Comparison of ENCODE assay signal across 8 mouse cellular contexts in genomic region chr9:37145151-37145615, GRCm38 (mm10). TPM values are rescaled to one million over a fixed set of nuclear protein-coding genes. Genes with fewer than 3 reads are reported as not detected.
DNase-seq lines count a peak whose midpoint lies in the region; ATAC-seq and TF ChIP-seq lines count a peak whose summit lies in the region.

No protein-coding gene starts in this region.

- TF ChIP-seq POLR2A in limb, embryonic 14.5 days (IDR thresholded peaks at IDR 0.05; ENCODE audit: borderline replicate concordance, extremely low read depth, insufficient read depth, insufficient read length): no peak

- peak overlapping the region; percentile 90 for H3K4me2 ChIP-seq in embryonic facial prominence, embryonic 13.5 days
- peak overlapping the region; percentile 89 for H3K4me2 ChIP-seq in limb, embryonic 14.5 days (replicated peaks; ENCODE audit: low read depth, low read length, severe bottlenecking)
- H3K4me2 ChIP-seq in midbrain, embryonic 14.5 days (ENCODE audit: low read length): peak overlapping the region; percentile 92

- peaks cover 54% of the 10 kb centered on the region for H3K4me1 ChIP-seq in embryonic facial prominence, embryonic 13.5 days
- H3K4me1 ChIP-seq in limb, embryonic 14.5 days (ENCODE audit: control insufficient read depth, insufficient read depth, low read length): peaks cover 45% of the 10 kb centered on the region
- H3K4me1 ChIP-seq in midbrain, embryonic 14.5 days (ENCODE audit: control insufficient read depth, insufficient read depth, low read length): peaks cover 49% of the 10 kb centered on the region

- H3K9ac ChIP-seq in embryonic facial prominence, embryonic 13.5 days: peak overlapping the region; percentile 91
- peak overlapping the region; percentile 83 for H3K9ac ChIP-seq in limb, embryonic 14.5 days (ENCODE audit: low read depth, low read length, severe bottlenecking)
- peak overlapping the region; percentile 95 for H3K9ac ChIP-seq in midbrain, embryonic 14.5 days (replicated peaks; ENCODE audit: low read length)

- H3K36me3 ChIP-seq in embryonic facial prominence, embryonic 13.5 days: no peaks in the 10 kb centered on the region
- no peaks in the 10 kb centered on the region for H3K36me3 ChIP-seq in limb, embryonic 14.5 days (ENCODE audit: control insufficient read depth, insufficient read depth, low read length)
- no peaks in the 10 kb centered on the region for H3K36me3 ChIP-seq in midbrain, embryonic 14.5 days (ENCODE audit: control insufficient read depth, insufficient read depth, low read length)

- no peaks in the 10 kb centered on the region for H3K9me3 ChIP-seq in embryonic facial prominence, embryonic 13.5 days
- H3K9me3 ChIP-seq in limb, embryonic 14.5 days (ENCODE audit: control insufficient read depth, low read length): no peaks in the 10 kb centered on the region
- H3K9me3 ChIP-seq in midbrain, embryonic 14.5 days (ENCODE audit: control insufficient read depth, low read length): no peaks in the 10 kb centered on the region

- H3K27ac ChIP-seq in embryonic facial prominence, embryonic 13.5 days: peak overlapping the region; percentile 97
- H3K27ac ChIP-seq in limb, embryonic 14.5 days (replicated peaks; ENCODE audit: low read depth, low read length): peak overlapping the region; percentile 90; the same call in 1 of the 2 replicates
- H3K27ac ChIP-seq in midbrain, embryonic 14.5 days (replicated peaks; ENCODE audit: low read depth, low read length): peak overlapping the region; percentile 99

- 1% methylated on average over 26 of the region's 26 CpGs for WGBS in embryonic facial prominence, embryonic 13.5 days
- WGBS in limb, embryonic 14.5 days: 4% methylated on average over 26 of the region's 26 CpGs
- under 1% methylated on average over 26 of the region's 26 CpGs for WGBS in midbrain, embryonic 14.5 days

- peak overlapping the region; percentile 77 for H3K4me3 ChIP-seq in embryonic facial prominence, embryonic 13.5 days
- H3K4me3 ChIP-seq in limb, embryonic 14.5 days (replicated peaks; ENCODE audit: low read length): peak overlapping the region; percentile 69
- H3K4me3 ChIP-seq in midbrain, embryonic 14.5 days (replicated peaks; ENCODE audit: low read depth, low read length): peak overlapping the region; percentile 81

- ATAC-seq in CD4-positive, CD25-positive, alpha-beta regulatory T cell, adult 4 months: no peak
- ATAC-seq in embryonic facial prominence, embryonic 13.5 days (ENCODE audit: insufficient number of reproducible peaks, insufficient read depth, low FRiP score, low TSS enrichment, low read depth): no peak
- peak; percentile 51 to 54; a peak in 3 of 4 replicates for ATAC-seq in hematopoietic stem cell, adult 5-6 weeks (replicated peaks in 1 of 2; ENCODE audit: insufficient read depth in 1 of 2, low FRiP score in 2 of 2, low TSS enrichment in 1 of 2, low read depth in 1 of 2, poor library complexity in 2 of 2, severe bottlenecking in 2 of 2)
- no peak for ATAC-seq in limb, embryonic 14.5 days (ENCODE audit: low FRiP score, low read depth)
- no peak for ATAC-seq in midbrain, embryonic 14.5 days (ENCODE audit: low FRiP score, low TSS enrichment)

- peak; percentile 6 for DNase-seq in CD4-positive, CD25-positive, alpha-beta regulatory T cell, adult 2 months (ENCODE audit: low read depth, low spot score)
- peak; percentile 44 for DNase-seq in Muller cell, postnatal 12 days (ENCODE audit: inconsistent ontology term)
- DNase-seq in limb, embryonic 14.5 days (ENCODE audit: low spot score): no peak
- DNase-seq in midbrain, embryonic 14.5 days: peak; percentile 63
- DNase-seq in spleen, postnatal 4 days (ENCODE audit: low spot score in 2 of 2): no peak

- peaks cover 55% of the 10 kb centered on the region for H3K27me3 ChIP-seq in embryonic facial prominence, embryonic 13.5 days
- H3K27me3 ChIP-seq in limb, embryonic 14.5 days (ENCODE audit: control insufficient read depth, insufficient read depth, low read length): peaks cover 35% of the 10 kb centered on the region
- no peaks in the 10 kb centered on the region for H3K27me3 ChIP-seq in midbrain, embryonic 14.5 days (ENCODE audit: control insufficient read depth, insufficient read depth, low read length)

RNA-seq across cellular contexts. Expression of gene Pknox2, which starts 2.0 kb away (rescaled TPM):
- polyA plus RNA-seq in CD4-positive, CD25-positive, alpha-beta regulatory T cell, adult 4 months (2017; shearing (Covaris generic)): not detected
- 10.9 and 11.3 TPM in 2 replicates for polyA plus RNA-seq in embryonic facial prominence, embryonic 13.5 days (2015; fragmentation: Nextera tagmentation; extraction: Ambion mirVana)
- 0.25 TPM in 1 of 2 replicates, not detected in the other for total RNA-seq in hematopoietic stem cell, adult 5-6 weeks (2017)
- 14.5 and 18.7 TPM in 2 replicates for polyA plus RNA-seq in limb, embryonic 14.5 days (2012; rRNA removed)
- polyA plus RNA-seq in limb, embryonic 14.5 days (2014; fragmentation: Nextera tagmentation; extraction: Ambion mirVana): 6.2 and 7.3 TPM in 2 replicates
- polyA plus RNA-seq in midbrain, embryonic 14.5 days (2014; fragmentation: Nextera tagmentation; extraction: Ambion mirVana): 18.4 and 19.6 TPM in 2 replicates

Comparison
In these comparisons a context has a peak if more than half of its experiments do, and no peak if none do; other contexts are left out.
1. DNase-seq: peak in CD4-positive, CD25-positive, alpha-beta regulatory T cell, adult 2 months (single experiment), Muller cell, postnatal 12 days (single experiment) and midbrain, embryonic 14.5 days (single experiment); none in limb, embryonic 14.5 days (single experiment) and spleen, postnatal 4 days (0 of 2).
2. ATAC-seq: peak in hematopoietic stem cell, adult 5-6 weeks (2 of 2); none in CD4-positive, CD25-positive, alpha-beta regulatory T cell, adult 4 months (single experiment), embryonic facial prominence, embryonic 13.5 days (single experiment), limb, embryonic 14.5 days (single experiment) and midbrain, embryonic 14.5 days (single experiment).
3. RNA of gene Pknox2, which starts 2.0 kb away (polyA plus RNA-seq): 18.4 to 19.6 TPM in midbrain, embryonic 14.5 days, 6.2 to 18.7 TPM in limb, embryonic 14.5 days and 10.9 to 11.3 TPM in embryonic facial prominence, embryonic 13.5 days; not detected in CD4-positive, CD25-positive, alpha-beta regulatory T cell, adult 4 months; every median in the first group is over 4 times any median in the second.
4. Peak in every context shown above with its lines, with median percentiles within 50 percentile points of each other: H3K27ac ChIP-seq, H3K4me2 ChIP-seq, H3K4me3 ChIP-seq and H3K9ac ChIP-seq.